Mouse (Mus musculus): ENCODE data around the gene Wrap53.
A peak's percentile ranks its signal among the peaks of the same experiment; 100 is the strongest.

Gene Wrap53

GRCm38 (mm10) chr11:69601768-69602167, 21.7 kb upstream of the Wrap53 start:
- peak; percentile 74 for DNase-seq (ENCODE audit: low spot score)

- peak; percentile 85 for DNase-seq (ENCODE audit: low spot score)
These were observed 20.0 kb upstream of the Wrap53 start for GRCm38 (mm10) chr11:69600098-69600497.

GRCm38 (mm10) chr11:69599436-69599835, 19.4 kb upstream of the Wrap53 start:
- no peak for DNase-seq (ENCODE audit: low spot score)

- DNase-seq (ENCODE audit: low spot score): no peak
These were observed 14.8 kb upstream of the Wrap53 start for GRCm38 (mm10) chr11:69594853-69595252.

- no peak for DNase-seq (ENCODE audit: low spot score)
These were observed 12.7 kb upstream of the Wrap53 start for GRCm38 (mm10) chr11:69592799-69593198.

GRCm38 (mm10) chr11:69591899-69592637, 12.0 kb upstream of the Wrap53 start:
- no peak for DNase-seq (ENCODE audit: low spot score)

GRCm38 (mm10) chr11:69591424-69591823, 11.4 kb upstream of the Wrap53 start:
- DNase-seq (ENCODE audit: low spot score): no peak

GRCm38 (mm10) chr11:69590622-69591021, 10.6 kb upstream of the Wrap53 start:
- DNase-seq (ENCODE audit: low spot score): no peak

- no peak for DNase-seq (ENCODE audit: low spot score)
These were observed 9.3 kb upstream of the Wrap53 start for GRCm38 (mm10) chr11:69589207-69589834.

- no peak for DNase-seq (ENCODE audit: low spot score)
These were observed 5.8 kb upstream of the Wrap53 start for GRCm38 (mm10) chr11:69585718-69586325.

- no peak for DNase-seq (ENCODE audit: low spot score)
These were observed 4.9 kb upstream of the Wrap53 start for GRCm38 (mm10) chr11:69584937-69585336.

- DNase-seq (ENCODE audit: low spot score): no peak
These were observed 4.0 kb upstream of the Wrap53 start for GRCm38 (mm10) chr11:69584008-69584407.

GRCm38 (mm10) chr11:69582230-69582805, 2.3 kb upstream of the Wrap53 start:
- DNase-seq (ENCODE audit: low spot score): no peak

- DNase-seq (ENCODE audit: low spot score): no peak
These were observed 1.8 kb upstream of the Wrap53 start for GRCm38 (mm10) chr11:69581814-69582213.

- peak; percentile 84 for DNase-seq (ENCODE audit: low spot score)
These were observed 1.2 kb upstream of the Wrap53 start for GRCm38 (mm10) chr11:69581147-69581688.

- no peak for DNase-seq (ENCODE audit: low spot score)
These were observed 604 bp upstream of the Wrap53 start for GRCm38 (mm10) chr11:69580572-69581146.

GRCm38 (mm10) chr11:69579128-69580017, 682 bp downstream of the Wrap53 start:
- peak; percentile 96 for DNase-seq (ENCODE audit: low spot score)

- DNase-seq (ENCODE audit: low spot score): no peak
These were observed 1.8 kb downstream of the Wrap53 start for GRCm38 (mm10) chr11:69578301-69578700.

GRCm38 (mm10) chr11:69576307-69576706, 3.7 kb downstream of the Wrap53 start:
- DNase-seq (ENCODE audit: low spot score): no peak

GRCm38 (mm10) chr11:69575220-69575619, 4.8 kb downstream of the Wrap53 start:
- no peak for DNase-seq (ENCODE audit: low spot score)

- DNase-seq (ENCODE audit: low spot score): no peak
These were observed 14.9 kb downstream of the Wrap53 start for GRCm38 (mm10) chr11:69565131-69565530.
